Mouse (Mus musculus) heart, adult 2 months (tissue): Measurements from ENCODE around the gene Zfp266. TPM values are rescaled to one million over a fixed set of nuclear protein-coding genes. Genes with fewer than 3 reads are reported as not detected.

ENCODE experiments used
- DNase-seq, 2 experiments: peaks; one replicate each; pipeline ENCODE4 v3.0.0; 2021
- H3K27ac ChIP-seq: fragments of 200-600 bp; 2 replicates; pipeline ENCODE4 v1.8.1; 2022
- H3K27me3 ChIP-seq: fragments of 200-500 bp; 2 replicates; pipeline ENCODE4 v1.6.1; 2012; ENCODE audit warnings: mild to moderate bottlenecking, low read length, inconsistent platforms, mixed read lengths; ENCODE audit not compliant: control insufficient read depth, insufficient read depth
- H3K36me3 ChIP-seq: fragments of 200-500 bp; 2 replicates; pipeline ENCODE4 v1.6.1; 2012; ENCODE audit warnings: low read length, inconsistent platforms; ENCODE audit not compliant: control insufficient read depth, insufficient read depth
- H3K4me1 ChIP-seq: fragments of 200-500 bp; 2 replicates; pipeline ENCODE4 v1.6.1; 2011; ENCODE audit warnings: low read length; ENCODE audit not compliant: control insufficient read depth, insufficient read depth
- H3K4me3 ChIP-seq: fragments of 200-600 bp; 2 replicates; pipeline ENCODE4 v1.8.1; 2022
- H3K79me2 ChIP-seq: fragments of 200-500 bp; replicated peaks from 2 replicates; pipeline ENCODE4 v1.6.1; 2012; ENCODE audit warnings: mild to moderate bottlenecking, inconsistent platforms, low read length, moderate library complexity, mixed read lengths; ENCODE audit not compliant: control insufficient read depth, insufficient read depth
- H3K9ac ChIP-seq: fragments of 200-500 bp; 2 replicates; pipeline ENCODE4 v1.6.1; 2012; ENCODE audit warnings: low read depth, mild to moderate bottlenecking, control low read depth, inconsistent platforms, low read length, mixed read lengths
- CTCF ChIP-seq: fragments of 200-600 bp; IDR thresholded peaks from 2 replicates; pipeline ENCODE4 v1.8.1; 2022; ENCODE audit warnings: antibody characterized with exemption, mild to moderate bottlenecking, moderate library complexity
- EP300 ChIP-seq: fragments of 200-500 bp; IDR thresholded peaks from 2 replicates; pipeline ENCODE4 v1.6.1; 2011; ENCODE audit warnings: low read depth, low read length, control low read depth; ENCODE audit not compliant: insufficient read depth
- POLR2A ChIP-seq: fragments of 200-500 bp; IDR thresholded peaks from 2 replicates; pipeline ENCODE4 v1.6.1; 2011; ENCODE audit warnings: mild to moderate bottlenecking, low read depth, low read length, control low read depth; ENCODE audit not compliant: insufficient read depth
- WGBS: fragments of 180-500 bp; shearing (Covaris S2); methylation state at CpG from one replicate; pipeline ENCODE4 v1.1.7; 2018; 5-methylcytosine and 5-hydroxymethylcytosine counted together
- intact Hi-C: fragments of 180-260 bp; cut with DNase I; formaldehyde crosslinking; loops from one replicate; pipeline ENCODE4 v1.15.1; 2025
- polyA plus RNA-seq: library from polyadenylated mRNA; depleted of rRNA; stranded (reverse); fragments of >200 nt; gene quantifications from 2 replicates; pipeline ENCODE4 v1.2.3, GENCODE M21; 2012; rRNA removed
- total RNA-seq, 2 experiments: library from RNA; stranded (reverse); gene quantifications; 2 replicates each; pipeline ENCODE4 v1.2.3; 2021

Gene Zfp266
- total and polyA plus RNA-seq, 3 experiments = 6.0 to 23.8 (median 23.3) TPM

DNA sequence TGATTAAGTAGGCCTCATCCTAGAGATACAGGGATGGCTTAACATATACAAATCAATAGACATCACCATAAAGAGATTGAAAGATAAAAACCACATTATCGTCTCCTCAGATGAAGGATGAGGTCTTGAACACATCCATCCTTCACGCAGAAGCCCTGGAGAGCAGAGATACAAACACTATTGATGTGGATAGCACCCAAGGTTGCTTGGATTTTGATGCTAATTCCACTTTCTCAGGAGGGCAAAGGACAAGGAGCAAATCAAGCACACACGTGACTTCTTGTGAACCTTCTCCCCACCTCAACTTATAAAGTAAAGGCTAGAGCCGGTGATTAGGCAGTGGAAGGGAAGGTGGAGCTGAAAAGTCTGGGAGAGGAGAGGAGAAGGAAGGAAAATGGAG is 67.6 kb downstream of the Zfp266 start:
- TF ChIP-seq POLR2A (no peak), EP300 (no peak), CTCF (no peak)
- Histone ChIP-seq H3K27ac (no peak overlapping the region), H3K27me3 (no peaks in the 10 kb centered on the region), H3K4me3 (no peak overlapping the region), H3K4me1 (no peaks in the 10 kb centered on the region; the same call in 1 of the 2 replicates), H3K9ac (no peak overlapping the region), H3K36me3 (peaks cover 6% of the 10 kb centered on the region), H3K79me2 (peaks cover 5% of the 10 kb centered on the region; the same call in 1 of the 2 replicates)
- no peak for DNase-seq
- intact Hi-C loops = no loop called here
- 88% methylated on average over 4 of the region's 4 CpGs for WGBS

DNA sequence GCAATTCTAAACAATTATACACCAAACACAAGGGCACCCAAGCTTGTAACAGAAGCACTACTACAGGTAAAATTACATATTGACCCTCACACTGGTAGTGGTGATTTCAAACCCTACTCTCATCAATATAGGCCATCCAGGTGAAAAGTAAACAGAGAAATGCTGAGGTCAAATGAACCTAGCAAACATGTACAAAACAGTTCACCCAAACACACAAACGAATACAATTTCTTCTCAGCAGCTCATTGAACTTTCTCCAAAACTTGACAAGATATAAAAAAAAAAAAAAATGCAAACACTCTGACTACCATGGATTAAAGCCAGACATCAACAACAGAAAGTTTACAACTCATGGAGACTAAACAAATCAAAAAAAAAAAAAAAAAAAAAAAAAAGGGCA is 69.7 kb downstream of the Zfp266 start:
- intact Hi-C loops = no loop called here
- Histone ChIP-seq H3K4me3 (no peak overlapping the region), H3K9ac (no peak overlapping the region), H3K4me1 (no peaks in the 10 kb centered on the region), H3K27ac (no peak overlapping the region), H3K36me3 (peaks cover 7% of the 10 kb centered on the region), H3K27me3 (no peaks in the 10 kb centered on the region), H3K79me2 (peaks cover 7% of the 10 kb centered on the region)
- DNase-seq = no peak
- TF ChIP-seq EP300 (no peak), CTCF (no peak), POLR2A (no peak)
- WGBS = 97% methylated on average over 1 of the region's 1 CpGs

Other genes starting within 250 kb of the Zfp266 start
- gene Olfr39, start 239.1 kb downstream of the Zfp266 start, total RNA-seq = not detected
- gene Olfr39, start 239.1 kb downstream of the Zfp266 start, polyA plus RNA-seq = not detected in 2 replicates
- not detected for gene Olfr873, start 222.9 kb downstream of the Zfp266 start, total RNA-seq
- not detected in 2 replicates for gene Olfr873, start 222.9 kb downstream of the Zfp266 start, polyA plus RNA-seq
- not detected for gene Olfr18, start 185.3 kb downstream of the Zfp266 start, total RNA-seq
- gene Olfr18, start 185.3 kb downstream of the Zfp266 start, polyA plus RNA-seq = 0.06 TPM in 1 of 2 replicates, not detected in the other
- gene Zfp560, start 136.2 kb downstream of the Zfp266 start, total RNA-seq = 10 to 100 TPM in 1 of 2 experiments, 1 to 10 TPM in 1; 9.9 to 11.0 TPM
- 10.1 and 13.6 TPM in 2 replicates for gene Zfp560, start 136.2 kb downstream of the Zfp266 start, polyA plus RNA-seq
- 1 to 10 TPM; 7.5 to 9.8 TPM for gene Zfp26, start 61.3 kb downstream of the Zfp266 start, total RNA-seq
- gene Zfp26, start 61.3 kb downstream of the Zfp266 start, polyA plus RNA-seq = 1.4 and 3.2 TPM in 2 replicates
- 10 to 100 TPM in 1 of 2 experiments, 1 to 10 TPM in 1; 7.9 to 12.8 TPM for gene Zfp426, start 28.7 kb downstream of the Zfp266 start, total RNA-seq
- gene Zfp426, start 28.7 kb downstream of the Zfp266 start, polyA plus RNA-seq = 3.8 and 6.6 TPM in 2 replicates
- 1 to 10 TPM; 4.7 to 5.1 TPM for gene Zfp846, start 59.9 kb upstream of the Zfp266 start, total RNA-seq
- gene Zfp846, start 59.9 kb upstream of the Zfp266 start, polyA plus RNA-seq = 1.4 and 3.5 TPM in 2 replicates
- 100 to 1,000 TPM; 233 to 269 TPM for gene Ubl5, start 121.5 kb upstream of the Zfp266 start, total RNA-seq
- 275 and 362 TPM in 2 replicates for gene Ubl5, start 121.5 kb upstream of the Zfp266 start, polyA plus RNA-seq
- gene Fbxl12, start 123.3 kb upstream of the Zfp266 start, total RNA-seq = 10 to 100 TPM in 1 of 2 experiments, 1 to 10 TPM in 1; 8.8 to 10.3 TPM
- gene Fbxl12, start 123.3 kb upstream of the Zfp266 start, polyA plus RNA-seq = 16.6 and 17.9 TPM in 2 replicates
- 10 to 100 TPM; 17.8 to 18.6 TPM for gene Pin1, start 130.7 kb upstream of the Zfp266 start, total RNA-seq
- 18.8 and 20.8 TPM in 2 replicates for gene Pin1, start 130.7 kb upstream of the Zfp266 start, polyA plus RNA-seq
- gene Olfm2, start 224.9 kb upstream of the Zfp266 start, total RNA-seq = under 1 TPM in 1 of 2 experiments, not detected in 1; 0.13 TPM
- 0.31 and 0.38 TPM in 2 replicates for gene Olfm2, start 224.9 kb upstream of the Zfp266 start, polyA plus RNA-seq